Mouse (Mus musculus) intestine, postnatal 0 days (tissue): Measurements from ENCODE around the gene Gm13276. TPM values are rescaled to one million over a fixed set of nuclear protein-coding genes. Genes with fewer than 3 reads are reported as not detected.
"Not testable (repeated sequence)": the region's sequence is repeated elsewhere in the genome, so short reads cannot be mapped to it uniquely, and the experiment has no call there.

Experiments used
- ATAC-seq: fragments of 200-750 bp; cut with Nextera tagmentation; 2 replicates; pipeline ENCODE4 v1.8.0; 2017; ENCODE audit warnings: mild to moderate bottlenecking, moderate TSS enrichment, moderate library complexity
- H3K27ac ChIP-seq: fragments of 300-500 bp; sonication (generic); 2 replicates; pipeline ENCODE4 v1.5.1; 2014; ENCODE audit warnings: mild to moderate bottlenecking, low read depth, low read length, moderate library complexity
- H3K27me3 ChIP-seq: fragments of 300-500 bp; sonication (generic); replicated peaks from 2 replicates; pipeline ENCODE4 v1.6.1; 2014; ENCODE audit warnings: low read length, mixed read lengths; ENCODE audit not compliant: control insufficient read depth, insufficient read depth
- H3K36me3 ChIP-seq: fragments of 300-500 bp; sonication (generic); 2 replicates; pipeline ENCODE4 v1.6.1; 2014; ENCODE audit warnings: mild to moderate bottlenecking, moderate library complexity; ENCODE audit not compliant: control insufficient read depth, insufficient read depth
- H3K4me1 ChIP-seq: fragments of 300-500 bp; sonication (generic); replicated peaks from 2 replicates; pipeline ENCODE4 v1.6.1; 2014; ENCODE audit warnings: antibody characterized with exemption, low read length, mixed read lengths; ENCODE audit not compliant: control insufficient read depth, insufficient read depth
- H3K4me2 ChIP-seq: fragments of 300-500 bp; sonication (generic); replicated peaks from 2 replicates; pipeline ENCODE4 v1.6.1; 2014; ENCODE audit warnings: low read depth, mild to moderate bottlenecking, moderate library complexity
- H3K4me3 ChIP-seq: fragments of 300-500 bp; sonication (generic); 2 replicates; pipeline ENCODE4 v1.5.1; 2014; ENCODE audit warnings: low read depth, low read length
- H3K9ac ChIP-seq: fragments of 300-500 bp; sonication (generic); 2 replicates; pipeline ENCODE4 v1.6.1; 2014; ENCODE audit warnings: mild to moderate bottlenecking, low read depth, low read length
- H3K9me3 ChIP-seq: fragments of 300-500 bp; sonication (generic); 2 replicates; pipeline ENCODE4 v1.6.1; 2016; ENCODE audit warnings: mixed run types; ENCODE audit not compliant: control insufficient read depth
- CTCF ChIP-seq: sonication (generic); IDR thresholded peaks from 2 replicates; pipeline ENCODE4 v1.5.1; 2016; ENCODE audit warnings: low read depth, mild to moderate bottlenecking, control low read depth, antibody characterized with exemption, moderate library complexity
- WGBS: fragments of 180-500 bp; shearing (Covaris S2); extraction: QIAGEN DNeasy Blood & Tissue Kit; methylation state at CpG from one replicate; pipeline ENCODE4 v1.1.7; 2014; 5-methylcytosine and 5-hydroxymethylcytosine counted together
- polyA plus RNA-seq: library from polyadenylated mRNA; unstranded; fragments of >200 nt; fragmentation: Nextera tagmentation; extraction: Ambion mirVana; gene quantifications from 2 replicates; pipeline ENCODE4 v1.2.1, GENCODE M21; 2015

Gene Gm13276
- polyA plus RNA-seq, 1 experiment from 2014 or later: not detected

GRCm38 (mm10) chr4:88754818-88755340, 30.6 kb upstream of the Gm13276 start, which contains the start of gene Gm13271:
Gm13271 (plus strand) TSS chr4:88754868.
- H3K9me3 ChIP-seq, H3K36me3 ChIP-seq, H3K4me1 ChIP-seq, H3K9ac ChIP-seq, H3K4me3 ChIP-seq, ATAC-seq, H3K4me2 ChIP-seq, H3K27ac ChIP-seq, H3K27me3 ChIP-seq: not testable (repeated sequence)
- WGBS: 75% methylated on average over 14 of the region's 15 CpGs
- peak; percentile 17; the same call in 1 of the 2 replicates for TF ChIP-seq CTCF

- Histone ChIP-seq H3K9ac (peak overlapping the region; percentile 68), H3K4me3 (peak overlapping the region; percentile 48), H3K4me2 (peak overlapping the region; percentile 85), H3K27ac (peak overlapping the region; percentile 91)
- H3K36me3 ChIP-seq, H3K27me3 ChIP-seq, H3K4me1 ChIP-seq, H3K9me3 ChIP-seq, ATAC-seq: not testable (repeated sequence)
- 9% methylated on average over 28 of the region's 31 CpGs for WGBS
These were observed 28.7 kb upstream of the Gm13276 start for GRCm38 (mm10) chr4:88756581-88757513.

- peak overlapping the region; percentile 91; the same call in 1 of the 2 replicates for H3K27ac ChIP-seq
- WGBS: 0% methylated on average over 18 of the region's 21 CpGs
- H3K9me3 ChIP-seq, H3K36me3 ChIP-seq, H3K27me3 ChIP-seq, H3K4me1 ChIP-seq: not testable (repeated sequence)
- peak overlapping the region; percentile 48 for H3K4me3 ChIP-seq
- peak overlapping the region; percentile 68; the same call in 1 of the 2 replicates for H3K9ac ChIP-seq
- TF ChIP-seq CTCF: peak; percentile 77
- peak overlapping the region; percentile 85 for H3K4me2 ChIP-seq
- ATAC-seq: peak; percentile 100
These were observed 27.9 kb upstream of the Gm13276 start for GRCm38 (mm10) chr4:88757628-88758031.

- not testable (repeated sequence) for H3K27ac ChIP-seq, H3K36me3 ChIP-seq
- 85% methylated on average over 7 of the region's 9 CpGs for WGBS
These were observed 26.8 kb upstream of the Gm13276 start for GRCm38 (mm10) chr4:88758751-88759150.

GRCm38 (mm10) chr4:88759610-88760268, 25.8 kb upstream of the Gm13276 start, which contains the start of gene Gm13283:
Gm13283 (plus strand) TSS chr4:88760119.
- ATAC-seq, H3K9me3 ChIP-seq, H3K9ac ChIP-seq, H3K4me1 ChIP-seq, H3K27me3 ChIP-seq, H3K36me3 ChIP-seq: not testable (repeated sequence)
- 36% methylated on average over 6 of the region's 14 CpGs for WGBS
- peak within 1 kb of the TSS; percentile 54; the same call in 1 of the 2 replicates for H3K27ac ChIP-seq
- H3K4me2 ChIP-seq: peak within 1 kb of the TSS; percentile 52
- peak within 1 kb of the TSS; percentile 24 for H3K4me3 ChIP-seq

More at GRCm38 (mm10) chr4:88758751-88759150, 26.8 kb upstream of the Gm13276 start:
- not testable (repeated sequence) for H3K4me2 ChIP-seq, H3K4me1 ChIP-seq, H3K27me3 ChIP-seq, H3K4me3 ChIP-seq, H3K9ac ChIP-seq, H3K9me3 ChIP-seq, ATAC-seq

GRCm38 (mm10) chr4:88760431-88760830, 25.1 kb upstream of the Gm13276 start:
- WGBS: 2% methylated on average over 19 of the region's 28 CpGs
- peak overlapping the region; percentile 24 for H3K4me3 ChIP-seq
- H3K4me2 ChIP-seq: peak overlapping the region; percentile 52
- TF ChIP-seq CTCF: peak; percentile 76
- H3K27ac ChIP-seq: peak overlapping the region; percentile 54; the same call in 1 of the 2 replicates
- not testable (repeated sequence) for H3K9ac ChIP-seq, H3K9me3 ChIP-seq, H3K27me3 ChIP-seq, H3K4me1 ChIP-seq, H3K36me3 ChIP-seq, ATAC-seq
